Mouse (Mus musculus) granulocyte monocyte progenitor cell, adult 5-6 weeks (primary cell): ENCODE results near the gene Gm11565. TPM values are rescaled to one million over a fixed set of nuclear protein-coding genes. Genes with fewer than 3 reads are reported as not detected.
"Not testable (repeated sequence)": the region's sequence is repeated elsewhere in the genome, so short reads cannot be mapped to it uniquely, and the experiment has no call there.

ENCODE experiments used
- ATAC-seq: replicated peaks from 2 replicates; pipeline ENCODE4 v1.8.0; 2016; ENCODE audit warnings: mild to moderate bottlenecking, moderate TSS enrichment, inconsistent platforms; ENCODE audit not compliant: poor library complexity, severe bottlenecking
- total RNA-seq, 2 experiments: library from RNA; stranded (forward) in 1 of 2; stranded (reverse) in 1 of 2; fragments of 200-712, 200-1000 nt in 1 of 2; fragments of >200 nt in 1 of 2; fragmentation: Nextera tagmentation in 1 of 2; gene quantifications; 2 replicates each; pipeline ENCODE4 v1.2.3; 2014 to 2017

Gm11565 gene
- total RNA-seq (2014; fragmentation: Nextera tagmentation) (not detected in 2 replicates), total RNA-seq (2017) (not detected in 2 replicates)

DNA sequence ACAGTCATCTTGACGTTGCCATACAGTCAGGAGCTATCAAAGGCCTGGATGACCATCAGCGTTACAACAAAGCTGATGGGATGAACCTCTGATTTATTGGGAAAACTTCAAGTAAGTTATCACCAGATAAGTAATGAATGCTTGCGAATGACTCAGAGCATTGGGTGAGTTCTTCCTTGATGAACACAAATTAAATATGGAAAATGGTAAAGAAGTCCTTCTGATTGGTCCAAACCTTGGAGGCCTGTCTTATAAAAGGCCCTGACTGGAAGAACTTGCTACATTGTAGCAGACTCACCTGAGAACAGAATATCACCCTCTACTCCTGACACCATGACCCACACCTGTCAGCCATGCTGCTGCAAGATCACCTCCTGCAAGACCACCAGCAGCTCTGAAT lies at the start of gene Gm11565:
Gene Gm11565, plus strand, starts transcription at position 301 of the 400 bp plus-strand sequence.
- ATAC-seq = no peak

DNA sequence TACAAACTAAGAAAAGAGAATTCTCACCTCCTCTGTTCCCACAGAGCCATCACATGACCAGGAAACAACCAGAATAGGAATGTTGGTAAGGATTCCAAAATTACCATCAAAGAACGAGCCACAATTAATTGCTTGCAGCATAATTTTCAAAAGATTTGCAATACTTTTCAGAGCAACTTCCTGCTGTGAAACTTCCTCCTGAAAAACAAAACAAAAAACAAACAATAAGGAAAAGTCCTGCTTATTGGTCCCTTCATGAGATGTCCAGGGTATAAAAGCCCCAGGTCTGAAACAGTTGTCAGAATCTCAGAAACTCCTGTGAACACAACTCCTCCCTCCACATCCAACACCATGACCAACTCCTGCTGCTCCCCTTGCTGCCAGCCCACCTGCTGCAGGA lies 41.5 kb upstream of the Gm11565 start, which contains the start of gene Krtap9-1:
Gene Krtap9-1, plus strand, starts transcription at position 301 of the 400 bp plus-strand sequence.
- not testable (repeated sequence) for ATAC-seq

DNA sequence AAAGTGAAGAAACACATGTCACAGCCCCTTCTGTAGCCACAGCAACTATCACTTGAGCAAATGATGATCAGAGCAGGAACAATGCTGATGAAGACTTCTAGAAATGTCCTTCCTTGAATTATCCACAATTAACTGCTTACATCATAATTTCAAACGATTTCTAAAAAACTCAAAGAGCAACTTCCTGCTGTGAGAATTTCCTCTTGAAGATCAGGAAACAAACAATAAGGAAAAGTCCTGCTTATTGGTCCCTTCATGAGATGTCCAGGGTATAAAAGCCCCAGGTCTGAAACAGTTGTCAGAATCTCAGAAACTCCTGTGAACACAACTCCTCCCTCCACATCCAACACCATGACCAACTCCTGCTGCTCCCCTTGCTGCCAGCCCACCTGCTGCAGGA lies 35.7 kb upstream of the Gm11565 start, which contains the start of gene Gm11567:
Gene Gm11567, plus strand, starts transcription at position 301 of the 400 bp plus-strand sequence.
- not testable (repeated sequence) for ATAC-seq

DNA sequence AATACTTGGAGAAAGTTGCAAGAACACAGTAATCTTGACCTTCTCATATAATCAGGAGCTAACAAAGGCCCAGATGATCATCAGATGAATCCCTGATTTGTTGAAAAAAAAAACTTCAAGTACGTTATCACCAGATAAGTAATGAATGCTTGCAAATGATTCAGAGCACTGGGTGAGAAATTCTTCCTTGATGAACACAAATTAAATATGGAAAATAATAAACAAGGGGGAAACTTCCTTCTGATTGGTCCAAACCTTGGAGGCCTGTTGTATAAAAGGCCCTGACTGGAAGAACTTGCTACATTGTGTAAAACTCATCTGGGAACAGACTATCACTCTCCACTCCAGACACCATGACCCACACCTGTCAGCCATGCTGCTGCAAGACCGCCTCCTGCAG lies 6.9 kb upstream of the Gm11565 start, which contains the start of gene Krtap31-1:
Gene Krtap31-1, plus strand, starts transcription at position 301 of the 400 bp plus-strand sequence.
- ATAC-seq = no peak

DNA sequence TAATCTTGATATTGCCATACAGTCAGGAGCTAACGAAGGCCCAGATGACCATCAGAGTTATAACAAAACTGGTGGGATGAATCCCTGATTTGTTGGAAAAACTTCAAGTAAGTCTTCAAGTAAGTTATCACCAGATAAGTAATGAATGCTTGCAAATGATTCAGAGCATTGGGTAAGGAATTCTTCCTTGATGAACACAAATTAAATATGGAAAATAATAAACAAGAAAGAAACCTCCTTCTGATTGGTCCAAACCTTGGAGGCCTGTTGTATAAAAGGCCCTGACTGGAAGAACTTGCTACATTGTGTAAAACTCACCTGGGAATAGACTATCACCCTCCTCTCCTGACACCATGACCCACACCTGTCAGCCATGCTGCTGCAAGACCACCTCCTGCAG lies 21.4 kb downstream of the Gm11565 start, which contains the start of gene Krtap31-2:
Gene Krtap31-2, plus strand, starts transcription at position 301 of the 400 bp plus-strand sequence.
- ATAC-seq = no peak

DNA sequence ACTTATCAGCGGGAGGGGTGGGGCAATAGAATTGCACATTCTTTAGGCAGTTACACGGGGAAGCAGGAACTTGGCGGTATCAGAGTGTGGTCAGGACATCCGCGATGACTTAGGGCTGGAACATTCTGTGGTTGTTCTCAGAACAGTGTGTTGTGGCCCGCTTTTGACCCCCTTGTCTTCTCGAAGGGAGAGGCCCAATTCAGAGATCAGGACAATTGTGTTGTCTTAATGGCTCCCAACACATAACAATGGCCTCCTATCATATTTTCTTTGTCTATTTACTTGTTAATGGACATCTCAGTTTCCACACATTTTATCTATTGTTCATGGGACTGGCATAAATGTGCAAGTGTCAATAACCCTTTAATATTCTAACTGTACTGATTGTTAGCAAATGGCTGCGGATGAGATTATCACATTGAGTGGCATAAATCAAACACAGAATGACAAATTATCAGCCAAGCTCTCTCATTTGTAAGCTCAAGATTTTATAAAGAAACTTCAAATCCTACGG lies 23.3 kb downstream of the Gm11565 start:
- no peak for ATAC-seq

DNA sequence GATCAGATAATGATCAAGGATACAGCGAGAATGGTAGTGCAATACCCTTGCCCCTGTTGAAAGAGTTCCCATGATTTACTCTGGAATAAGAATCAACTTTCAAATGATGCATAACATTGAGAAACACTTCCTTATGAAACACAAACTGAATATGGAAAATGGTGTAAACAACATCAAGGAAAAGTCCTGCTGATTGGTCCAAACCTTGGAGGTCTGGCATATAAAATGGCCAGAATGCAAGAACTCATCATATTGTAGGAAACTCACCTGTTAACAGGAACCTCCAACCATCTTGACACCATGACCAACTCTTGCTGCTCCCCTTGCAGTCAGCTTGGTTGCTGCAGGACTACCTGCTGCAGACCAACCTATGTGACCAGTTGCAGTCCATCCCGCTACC lies 33.6 kb downstream of the Gm11565 start, which contains the start of gene Krtap9-5:
Gene Krtap9-5, plus strand, starts transcription at position 301 of the 400 bp plus-strand sequence.
- ATAC-seq = no peak

DNA sequence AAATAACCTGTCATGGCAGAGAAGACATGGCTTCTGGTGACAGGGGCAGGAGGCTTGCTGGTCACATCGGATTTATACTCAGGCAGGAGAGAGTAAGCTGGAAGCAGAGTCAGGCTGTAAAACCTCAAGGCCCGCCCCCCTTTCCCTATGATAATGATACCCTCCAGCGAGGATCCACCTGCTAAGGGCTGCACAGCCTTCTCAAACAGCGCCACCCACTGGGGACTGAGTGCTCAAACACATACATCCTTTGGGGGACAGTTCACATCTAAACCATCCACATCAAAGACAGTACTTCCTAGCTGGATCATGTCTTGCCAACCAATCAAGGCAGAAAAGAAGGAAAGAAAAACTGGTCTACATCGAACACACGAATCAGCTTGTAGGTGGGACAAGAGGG lies 49.7 kb downstream of the Gm11565 start:
- no peak for ATAC-seq

Other genes starting within 250 kb of the Gm11565 start
Only the 30 nearest of the 33 such genes appear.
- gene Gm14180, start 180.5 kb upstream of the Gm11565 start, total RNA-seq (2014; fragmentation: Nextera tagmentation) = not detected in 2 replicates
- not detected in 2 replicates for gene Gm14180, start 180.5 kb upstream of the Gm11565 start, total RNA-seq (2017)
- not detected in 2 replicates for gene Gm11595, start 141.8 kb upstream of the Gm11565 start, total RNA-seq (2014; fragmentation: Nextera tagmentation)
- not detected in 2 replicates for gene Gm11595, start 141.8 kb upstream of the Gm11565 start, total RNA-seq (2017)
- gene Krtap4-8, start 134.0 kb upstream of the Gm11565 start, total RNA-seq (2014; fragmentation: Nextera tagmentation) = not detected in 2 replicates
- gene Krtap4-8, start 134.0 kb upstream of the Gm11565 start, total RNA-seq (2017) = not detected in 2 replicates
- not detected in 2 replicates for gene Krtap4-9, start 129.6 kb upstream of the Gm11565 start, total RNA-seq (2014; fragmentation: Nextera tagmentation)
- not detected in 2 replicates for gene Krtap4-9, start 129.6 kb upstream of the Gm11565 start, total RNA-seq (2017)
- gene Gm11596, start 121.3 kb upstream of the Gm11565 start, total RNA-seq (2014; fragmentation: Nextera tagmentation) = not detected in 2 replicates
- not detected in 2 replicates for gene Gm11596, start 121.3 kb upstream of the Gm11565 start, total RNA-seq (2017)
- gene Gm11569, start 115.8 kb upstream of the Gm11565 start, total RNA-seq (2014; fragmentation: Nextera tagmentation) = not detected in 2 replicates
- not detected in 2 replicates for gene Gm11569, start 115.8 kb upstream of the Gm11565 start, total RNA-seq (2017)
- not detected in 2 replicates for gene Gm11554, start 110.3 kb upstream of the Gm11565 start, total RNA-seq (2014; fragmentation: Nextera tagmentation)
- not detected in 2 replicates for gene Gm11554, start 110.3 kb upstream of the Gm11565 start, total RNA-seq (2017)
- not detected in 2 replicates for gene Krtap4-13, start 104.9 kb upstream of the Gm11565 start, total RNA-seq (2014; fragmentation: Nextera tagmentation)
- not detected in 2 replicates for gene Krtap4-13, start 104.9 kb upstream of the Gm11565 start, total RNA-seq (2017)
- not detected in 2 replicates for gene Gm11564, start 99.1 kb upstream of the Gm11565 start, total RNA-seq (2014; fragmentation: Nextera tagmentation)
- gene Gm11564, start 99.1 kb upstream of the Gm11565 start, total RNA-seq (2017) = not detected in 2 replicates
- not detected in 2 replicates for gene 2300003K06Rik, start 76.7 kb upstream of the Gm11565 start, total RNA-seq (2014; fragmentation: Nextera tagmentation)
- not detected in 2 replicates for gene 2300003K06Rik, start 76.7 kb upstream of the Gm11565 start, total RNA-seq (2017)
- not detected in 2 replicates for gene Krtap4-16, start 63.1 kb upstream of the Gm11565 start, total RNA-seq (2014; fragmentation: Nextera tagmentation)
- not detected in 2 replicates for gene Krtap4-16, start 63.1 kb upstream of the Gm11565 start, total RNA-seq (2017)
- not detected in 2 replicates for gene Gm11568, start 56.8 kb upstream of the Gm11565 start, total RNA-seq (2014; fragmentation: Nextera tagmentation)
- gene Gm11568, start 56.8 kb upstream of the Gm11565 start, total RNA-seq (2017) = not detected in 2 replicates
- gene Gm11559, start 50.3 kb upstream of the Gm11565 start, total RNA-seq (2014; fragmentation: Nextera tagmentation) = not detected in 2 replicates
- not detected in 2 replicates for gene Gm11559, start 50.3 kb upstream of the Gm11565 start, total RNA-seq (2017)
- gene Krtap9-1, start 41.4 kb upstream of the Gm11565 start, total RNA-seq (2014; fragmentation: Nextera tagmentation) = not detected in 2 replicates
- not detected in 2 replicates for gene Krtap9-1, start 41.4 kb upstream of the Gm11565 start, total RNA-seq (2017)
- gene Gm11567, start 35.6 kb upstream of the Gm11565 start, total RNA-seq (2014; fragmentation: Nextera tagmentation) = not detected in 2 replicates
- not detected in 2 replicates for gene Gm11567, start 35.6 kb upstream of the Gm11565 start, total RNA-seq (2017)
- not detected in 2 replicates for gene Krtap31-1, start 6.8 kb upstream of the Gm11565 start, total RNA-seq (2014; fragmentation: Nextera tagmentation)
- gene Krtap31-1, start 6.8 kb upstream of the Gm11565 start, total RNA-seq (2017) = not detected in 2 replicates
- gene Krtap31-2, start 21.5 kb downstream of the Gm11565 start, total RNA-seq (2014; fragmentation: Nextera tagmentation) = not detected in 2 replicates
- not detected in 2 replicates for gene Krtap31-2, start 21.5 kb downstream of the Gm11565 start, total RNA-seq (2017)
- not detected in 2 replicates for gene Krtap9-5, start 33.7 kb downstream of the Gm11565 start, total RNA-seq (2014; fragmentation: Nextera tagmentation)
- not detected in 2 replicates for gene Krtap9-5, start 33.7 kb downstream of the Gm11565 start, total RNA-seq (2017)
- gene Krtap29-1, start 64.3 kb downstream of the Gm11565 start, total RNA-seq (2014; fragmentation: Nextera tagmentation) = not detected in 2 replicates
- not detected in 2 replicates for gene Krtap29-1, start 64.3 kb downstream of the Gm11565 start, total RNA-seq (2017)
- gene Krtap16-1, start 71.8 kb downstream of the Gm11565 start, total RNA-seq (2014; fragmentation: Nextera tagmentation) = not detected in 2 replicates
- not detected in 2 replicates for gene Krtap16-1, start 71.8 kb downstream of the Gm11565 start, total RNA-seq (2017)
- not detected in 2 replicates for gene Krtap17-1, start 79.2 kb downstream of the Gm11565 start, total RNA-seq (2014; fragmentation: Nextera tagmentation)
- not detected in 2 replicates for gene Krtap17-1, start 79.2 kb downstream of the Gm11565 start, total RNA-seq (2017)
- not detected in 2 replicates for gene Krt33a, start 101.5 kb downstream of the Gm11565 start, total RNA-seq (2014; fragmentation: Nextera tagmentation)
- gene Krt33a, start 101.5 kb downstream of the Gm11565 start, total RNA-seq (2017) = not detected in 2 replicates
- gene Krt33b, start 115.1 kb downstream of the Gm11565 start, total RNA-seq (2014; fragmentation: Nextera tagmentation) = not detected in 2 replicates
- gene Krt33b, start 115.1 kb downstream of the Gm11565 start, total RNA-seq (2017) = not detected in 2 replicates
- gene Krt34, start 126.8 kb downstream of the Gm11565 start, total RNA-seq (2014; fragmentation: Nextera tagmentation) = not detected in 2 replicates
- gene Krt34, start 126.8 kb downstream of the Gm11565 start, total RNA-seq (2017) = not detected in 2 replicates
- gene Krt31, start 135.8 kb downstream of the Gm11565 start, total RNA-seq (2014; fragmentation: Nextera tagmentation) = not detected in 2 replicates
- not detected in 2 replicates for gene Krt31, start 135.8 kb downstream of the Gm11565 start, total RNA-seq (2017)
- gene Krt32, start 173.5 kb downstream of the Gm11565 start, total RNA-seq (2014; fragmentation: Nextera tagmentation) = not detected in 2 replicates
- not detected in 2 replicates for gene Krt32, start 173.5 kb downstream of the Gm11565 start, total RNA-seq (2017)
- not detected in 2 replicates for gene Krt35, start 181.5 kb downstream of the Gm11565 start, total RNA-seq (2014; fragmentation: Nextera tagmentation)
- not detected in 2 replicates for gene Krt35, start 181.5 kb downstream of the Gm11565 start, total RNA-seq (2017)
- 0.39 TPM in 1 of 2 replicates, not detected in the other for gene Krt36, start 190.9 kb downstream of the Gm11565 start, total RNA-seq (2014; fragmentation: Nextera tagmentation)
- not detected in 2 replicates for gene Krt36, start 190.9 kb downstream of the Gm11565 start, total RNA-seq (2017)
- not detected in 2 replicates for gene Krt13, start 206.8 kb downstream of the Gm11565 start, total RNA-seq (2014; fragmentation: Nextera tagmentation)
- gene Krt13, start 206.8 kb downstream of the Gm11565 start, total RNA-seq (2017) = not detected in 2 replicates
- not detected in 2 replicates for gene Krt15, start 221.2 kb downstream of the Gm11565 start, total RNA-seq (2014; fragmentation: Nextera tagmentation)
- gene Krt15, start 221.2 kb downstream of the Gm11565 start, total RNA-seq (2017) = not detected in 2 replicates